Mouse (Mus musculus): Measurements from ENCODE around the gene Car10. TPM values are rescaled to one million over a fixed set of nuclear protein-coding genes. Genes with fewer than 3 reads are reported as not detected.
A peak's percentile ranks its signal among the peaks of the same experiment; 100 is the strongest.

Gene Car10
- polyA plus RNA-seq, 1 experiment from 2014 or later = not detected

- no peak overlapping the region for H3K27ac ChIP-seq (ENCODE audit: low read depth)
- no peak for TF ChIP-seq CTCF (IDR thresholded peaks at IDR 0.05; ENCODE audit: low read depth)
- H3K4me1 ChIP-seq (ENCODE audit: insufficient read depth) = no peaks in the 10 kb centered on the region
- no peaks in the 10 kb centered on the region for H3K9me3 ChIP-seq (ENCODE audit: low read depth, low read length)
- DNase-seq (no peak), ATAC-seq (ENCODE audit: insufficient read depth) (no peak)
- 75% methylated on average over 11 of the region's 11 CpGs for WGBS
- no peak overlapping the region for H3K4me2 ChIP-seq
- H3K4me3 ChIP-seq (ENCODE audit: low read depth, low read length) = no peak overlapping the region
- H3K9ac ChIP-seq = no peak overlapping the region
- H3K36me3 ChIP-seq (ENCODE audit: insufficient read depth) = no peaks in the 10 kb centered on the region
- H3K27me3 ChIP-seq (ENCODE audit: insufficient read depth, low read length) = no peaks in the 10 kb centered on the region
Observed at GRCm38 (mm10) chr11:93490211-93490820, 392.5 kb downstream of the Car10 start.

GRCm38 (mm10) chr11:93497896-93498295 lies 400.1 kb downstream of the Car10 start:
- no peaks in the 10 kb centered on the region for H3K4me1 ChIP-seq (ENCODE audit: insufficient read depth)
- H3K4me2 ChIP-seq = no peak overlapping the region
- no peaks in the 10 kb centered on the region for H3K36me3 ChIP-seq (ENCODE audit: insufficient read depth)
- DNase-seq (no peak), ATAC-seq (ENCODE audit: insufficient read depth) (no peak)
- WGBS = 60% methylated on average over 6 of the region's 6 CpGs
- no peak overlapping the region for H3K27ac ChIP-seq (ENCODE audit: low read depth)
- H3K9me3 ChIP-seq (ENCODE audit: low read depth, low read length) = no peaks in the 10 kb centered on the region
- no peak for TF ChIP-seq CTCF (IDR thresholded peaks at IDR 0.05; ENCODE audit: low read depth)
- no peaks in the 10 kb centered on the region for H3K27me3 ChIP-seq (ENCODE audit: insufficient read depth, low read length)
- no peak overlapping the region for H3K9ac ChIP-seq
- no peak overlapping the region for H3K4me3 ChIP-seq (ENCODE audit: low read depth, low read length)

- H3K27me3 ChIP-seq (ENCODE audit: insufficient read depth, low read length) = no peaks in the 10 kb centered on the region
- no peak overlapping the region for H3K27ac ChIP-seq (ENCODE audit: low read depth)
- no peak overlapping the region for H3K4me3 ChIP-seq (ENCODE audit: low read depth, low read length)
- H3K4me2 ChIP-seq = no peak overlapping the region
- TF ChIP-seq CTCF (IDR thresholded peaks at IDR 0.05; ENCODE audit: low read depth) = no peak
- WGBS = 30% methylated on average over 4 of the region's 4 CpGs
- H3K36me3 ChIP-seq (ENCODE audit: insufficient read depth) = no peaks in the 10 kb centered on the region
- H3K9ac ChIP-seq = no peak overlapping the region
- ATAC-seq (ENCODE audit: insufficient read depth) = no peak
- H3K9me3 ChIP-seq (ENCODE audit: low read depth, low read length) = no peaks in the 10 kb centered on the region
- no peak for DNase-seq
- H3K4me1 ChIP-seq (ENCODE audit: insufficient read depth) = no peaks in the 10 kb centered on the region
Observed at GRCm38 (mm10) chr11:93500442-93500841, 402.6 kb downstream of the Car10 start.

GRCm38 (mm10) chr11:93501671-93502070 lies 403.8 kb downstream of the Car10 start:
- Histone ChIP-seq H3K9ac (no peak overlapping the region), H3K4me1 (ENCODE audit: insufficient read depth) (no peaks in the 10 kb centered on the region), H3K27ac (ENCODE audit: low read depth) (no peak overlapping the region), H3K4me3 (ENCODE audit: low read depth, low read length) (no peak overlapping the region), H3K36me3 (ENCODE audit: insufficient read depth) (no peaks in the 10 kb centered on the region), H3K9me3 (ENCODE audit: low read depth, low read length) (no peaks in the 10 kb centered on the region), H3K27me3 (ENCODE audit: insufficient read depth, low read length) (no peaks in the 10 kb centered on the region), H3K4me2 (no peak overlapping the region)
- DNase-seq = no peak
- WGBS = 78% methylated on average over 5 of the region's 5 CpGs
- ATAC-seq (ENCODE audit: insufficient read depth) = no peak
- TF ChIP-seq CTCF (IDR thresholded peaks at IDR 0.05; ENCODE audit: low read depth) = no peak

GRCm38 (mm10) chr11:93502864-93503263 lies 405.0 kb downstream of the Car10 start:
- Histone ChIP-seq H3K4me2 (no peak overlapping the region), H3K27me3 (ENCODE audit: insufficient read depth, low read length) (no peaks in the 10 kb centered on the region), H3K9me3 (ENCODE audit: low read depth, low read length) (no peaks in the 10 kb centered on the region), H3K4me3 (ENCODE audit: low read depth, low read length) (no peak overlapping the region), H3K9ac (no peak overlapping the region), H3K36me3 (ENCODE audit: insufficient read depth) (no peaks in the 10 kb centered on the region), H3K4me1 (ENCODE audit: insufficient read depth) (no peaks in the 10 kb centered on the region), H3K27ac (ENCODE audit: low read depth) (no peak overlapping the region)
- no peak for TF ChIP-seq CTCF (IDR thresholded peaks at IDR 0.05; ENCODE audit: low read depth)
- ATAC-seq (ENCODE audit: insufficient read depth) = no peak
- 54% methylated on average over 3 of the region's 3 CpGs for WGBS
- no peak for DNase-seq

GRCm38 (mm10) chr11:93503469-93503868 lies 405.6 kb downstream of the Car10 start:
- H3K9me3 ChIP-seq (ENCODE audit: low read depth, low read length) = no peaks in the 10 kb centered on the region
- ATAC-seq (ENCODE audit: insufficient read depth) (no peak), DNase-seq (peak; percentile 27)
- no peak overlapping the region for H3K9ac ChIP-seq
- WGBS = 25% methylated on average over 2 of the region's 2 CpGs
- no peaks in the 10 kb centered on the region for H3K27me3 ChIP-seq (ENCODE audit: insufficient read depth, low read length)
- H3K27ac ChIP-seq (ENCODE audit: low read depth) = no peak overlapping the region
- no peaks in the 10 kb centered on the region for H3K36me3 ChIP-seq (ENCODE audit: insufficient read depth)
- no peak overlapping the region for H3K4me3 ChIP-seq (ENCODE audit: low read depth, low read length)
- H3K4me1 ChIP-seq (ENCODE audit: insufficient read depth) = no peaks in the 10 kb centered on the region
- peak; percentile 48 for TF ChIP-seq CTCF (IDR thresholded peaks at IDR 0.05; ENCODE audit: low read depth)
- H3K4me2 ChIP-seq = no peak overlapping the region

GRCm38 (mm10) chr11:93509527-93510235 lies 411.9 kb downstream of the Car10 start:
- no peaks in the 10 kb centered on the region for H3K36me3 ChIP-seq (ENCODE audit: insufficient read depth)
- 56% methylated on average over 11 of the region's 11 CpGs for WGBS

More at GRCm38 (mm10) chr11:93509527-93510235, 411.9 kb downstream of the Car10 start:
- no peak overlapping the region for H3K4me3 ChIP-seq (ENCODE audit: low read depth, low read length)
- no peaks in the 10 kb centered on the region for H3K9me3 ChIP-seq (ENCODE audit: low read depth, low read length)
- H3K4me1 ChIP-seq (ENCODE audit: insufficient read depth) = no peaks in the 10 kb centered on the region
- TF ChIP-seq CTCF (IDR thresholded peaks at IDR 0.05; ENCODE audit: low read depth) = no peak
- no peak overlapping the region for H3K9ac ChIP-seq
- no peak for ATAC-seq (ENCODE audit: insufficient read depth)
- no peaks in the 10 kb centered on the region for H3K27me3 ChIP-seq (ENCODE audit: insufficient read depth, low read length)
- H3K4me2 ChIP-seq = no peak overlapping the region
- DNase-seq = no peak
- H3K27ac ChIP-seq (ENCODE audit: low read depth) = no peak overlapping the region
